Mouse (Mus musculus) NIH3T3 (cell line): ENCODE data around the gene Olfr63.
"Not testable (repeated sequence)": the region's sequence is repeated elsewhere in the genome, so short reads cannot be mapped to it uniquely, and the experiment has no call there.

Experiments
- DNase-seq: peaks from one replicate; pipeline ENCODE4 v3.0.0-alpha.2; 2012; ENCODE audit warnings: low read depth

Olfr63 gene

GRCm38 (mm10) chr17:33264376-33264775, at the start of gene Olfr63:
Gene Olfr63, plus strand, starts transcription at chr17:33264676.
- no peak for DNase-seq

DNA sequence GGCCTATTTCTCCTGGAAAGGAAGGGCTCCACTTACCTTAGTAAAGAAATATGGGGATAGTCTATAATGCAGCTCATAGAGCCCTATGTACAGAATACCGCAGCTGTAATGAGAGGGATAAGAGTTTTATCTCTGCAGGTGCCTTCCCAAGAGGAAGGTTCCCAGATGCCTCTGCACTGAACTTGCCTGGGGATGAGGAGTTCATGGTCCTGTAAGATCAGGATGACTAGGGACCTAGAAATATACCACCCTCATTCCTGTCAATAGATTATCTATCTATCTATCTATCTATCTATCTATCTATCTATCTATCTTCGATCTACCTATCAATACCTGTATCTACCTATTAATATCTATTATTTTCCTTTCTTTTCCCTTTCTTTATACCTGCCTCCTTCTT, 42.9 kb upstream of the Olfr63 start, which contains the start of gene Olfr1564:
Gene Olfr1564 (minus strand): TSS at position 101 of the 400 bp plus-strand sequence.
- no peak for DNase-seq

- not testable (repeated sequence) for DNase-seq
Observed at GRCm38 (mm10) chr17:33236646-33237045, 27.8 kb upstream of the Olfr63 start.

DNA sequence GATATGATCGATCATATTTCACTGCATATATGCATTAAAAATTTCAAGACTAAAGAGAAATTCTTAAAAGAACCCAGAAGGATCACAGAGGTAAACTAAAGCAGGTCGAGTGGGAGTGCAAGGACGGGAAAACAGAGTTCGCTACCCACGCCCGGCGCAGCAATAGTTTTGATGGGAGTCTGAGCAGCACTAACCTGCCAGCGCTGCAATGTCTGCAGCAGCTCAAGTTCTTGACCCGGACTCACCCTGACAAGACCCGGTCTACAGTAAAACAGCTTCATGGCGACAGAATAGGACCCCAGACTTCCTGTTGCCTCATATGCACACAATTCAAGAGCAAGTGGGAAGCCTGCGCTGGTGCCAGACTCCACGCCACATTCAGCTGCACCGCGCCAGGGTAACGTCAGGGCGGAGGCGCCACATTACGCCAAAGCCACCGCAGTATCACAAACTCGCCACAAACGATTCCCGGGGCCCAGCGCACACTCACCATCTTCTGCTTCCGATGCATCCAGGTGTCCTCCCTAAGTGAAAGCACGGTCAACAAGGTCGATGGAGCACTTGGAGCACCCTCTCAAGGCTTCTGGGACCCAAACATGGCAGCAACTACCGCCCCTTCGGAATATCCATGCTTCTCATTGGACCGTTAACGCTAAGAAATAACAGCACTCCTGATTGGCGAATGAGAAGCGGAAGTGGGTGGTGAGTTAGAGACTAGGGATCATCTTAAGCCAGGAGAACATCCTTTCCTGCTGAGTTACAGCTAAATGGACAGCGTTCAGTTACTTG, 9.8 kb upstream of the Olfr63 start, which contains the start of gene Zfp955a:
Gene Zfp955a (minus strand): TSS at position 616 of the 789 bp plus-strand sequence.
- not testable (repeated sequence) for DNase-seq

- not testable (repeated sequence) for DNase-seq
Observed at GRCm38 (mm10) chr17:33255319-33255657, 9.2 kb upstream of the Olfr63 start.

DNA sequence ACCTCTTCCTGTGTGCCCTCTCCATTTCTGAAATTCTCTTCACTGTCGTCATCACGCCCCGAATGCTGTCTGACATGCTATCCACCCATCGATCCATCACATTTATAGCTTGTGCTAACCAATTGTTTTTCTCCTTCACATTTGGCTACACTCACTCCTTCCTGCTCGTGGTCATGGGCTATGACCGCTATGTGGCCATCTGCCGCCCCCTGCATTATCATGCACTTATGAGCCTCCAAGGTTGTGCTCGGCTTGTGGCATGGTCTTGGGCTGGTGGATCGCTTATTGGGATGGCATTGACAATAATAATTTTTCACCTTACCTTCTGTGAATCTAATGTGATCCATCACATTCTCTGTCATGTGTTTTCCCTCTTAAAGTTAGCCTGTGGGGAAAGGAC, 4.4 kb downstream of the Olfr63 start:
- no peak for DNase-seq

DNA sequence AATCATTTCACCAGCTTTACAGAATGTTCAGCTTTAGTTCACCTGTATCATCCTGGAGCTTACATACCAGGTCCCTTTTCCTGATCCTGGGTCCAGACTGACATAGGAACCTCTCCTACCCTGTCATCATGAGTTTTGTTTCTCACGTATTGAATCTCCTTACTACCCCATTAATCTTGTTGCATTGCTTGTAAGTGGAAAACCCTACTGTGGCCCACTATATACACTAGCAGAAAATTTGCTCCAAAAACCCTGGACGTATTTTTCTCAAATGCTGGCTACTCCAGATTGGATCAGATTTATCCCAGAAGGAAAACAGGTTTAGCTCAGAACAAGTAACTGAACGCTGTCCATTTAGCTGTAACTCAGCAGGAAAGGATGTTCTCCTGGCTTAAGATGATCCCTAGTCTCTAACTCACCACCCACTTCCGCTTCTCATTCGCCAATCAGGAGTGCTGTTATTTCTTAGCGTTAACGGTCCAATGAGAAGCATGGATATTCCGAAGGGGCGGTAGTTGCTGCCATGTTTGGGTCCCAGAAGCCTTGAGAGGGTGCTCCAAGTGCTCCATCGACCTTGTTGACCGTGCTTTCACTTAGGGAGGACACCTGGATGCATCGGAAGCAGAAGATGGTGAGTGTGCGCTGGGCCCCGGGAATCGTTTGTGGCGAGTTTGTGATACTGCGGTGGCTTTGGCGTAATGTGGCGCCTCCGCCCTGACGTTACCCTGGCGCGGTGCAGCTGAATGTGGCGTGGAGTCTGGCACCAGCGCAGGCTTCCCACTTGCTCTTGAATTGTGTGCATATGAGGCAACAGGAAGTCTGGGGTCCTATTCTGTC, 24.8 kb downstream of the Olfr63 start, which contains the start of gene Zfp955b:
Gene Zfp955b (plus strand): TSS at position 506 of the 837 bp plus-strand sequence.
- not testable (repeated sequence) for DNase-seq

GRCm38 (mm10) chr17:33289876-33290149, 25.3 kb downstream of the Olfr63 start:
- DNase-seq, result not testable (repeated sequence)
